Mouse (Mus musculus) frontal cortex, adult 2 months (tissue): Measurements from ENCODE around the gene Ccdc42. TPM values are rescaled to one million over a fixed set of nuclear protein-coding genes. Genes with fewer than 3 reads are reported as not detected.

Source experiments
- DNase-seq, 2 experiments: peaks; one replicate each; pipeline ENCODE4 v3.0.0; 2022; ENCODE audit warnings: low spot score in 1 of 2; ENCODE audit errors: extremely low spot score in 1 of 2
- polyA plus RNA-seq: library from polyadenylated mRNA; depleted of rRNA; stranded (reverse); fragments of >200 nt; gene quantifications from 2 replicates; pipeline ENCODE4 v1.2.3, GENCODE M21; 2012; rRNA removed

Ccdc42 gene
- polyA plus RNA-seq = 0.95 and 0.98 TPM in 2 replicates

DNA sequence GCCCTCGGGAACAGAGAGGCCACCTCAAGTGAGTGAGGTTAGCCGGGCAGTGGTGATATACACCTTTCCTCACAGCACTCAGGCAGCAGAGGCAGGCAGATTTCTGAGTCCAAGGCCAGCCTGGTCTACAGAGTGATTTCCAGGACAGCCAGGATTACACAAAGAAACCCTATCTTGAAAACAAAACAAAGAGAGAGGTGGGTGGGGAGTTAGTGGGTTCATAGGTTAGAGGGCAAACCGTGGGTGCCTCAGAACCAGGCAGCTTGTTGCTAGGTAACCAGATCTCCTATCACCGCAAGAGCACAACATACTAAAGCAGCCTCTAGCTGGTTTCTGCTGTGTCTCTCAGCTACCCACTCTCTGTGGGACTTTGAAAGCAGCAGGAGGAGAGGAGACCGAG lies at the start of gene Ccdc42:
TSS of gene Ccdc42 (plus strand) at position 301 of the 400 bp plus-strand sequence.
- DNase-seq = no peak

DNA sequence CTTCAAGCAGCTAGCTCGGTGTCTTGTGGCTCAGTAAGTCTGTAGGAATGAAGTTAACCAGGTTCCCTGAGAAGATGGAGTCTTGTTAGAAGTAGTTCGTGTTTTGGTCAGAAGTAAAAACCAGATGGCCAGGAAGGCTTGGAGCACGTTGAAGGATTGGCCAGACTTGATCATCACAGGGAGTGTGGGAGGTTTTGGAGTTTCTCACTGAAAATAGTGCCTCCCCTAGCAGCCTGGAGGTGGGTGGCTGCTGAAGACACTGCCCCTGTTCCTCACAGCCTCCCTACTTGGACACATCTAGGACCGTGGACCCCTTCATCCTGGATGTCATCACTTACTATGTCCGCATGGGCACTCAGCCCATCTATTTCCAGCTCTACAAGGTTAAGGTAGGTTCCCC lies 47.2 kb upstream of the Ccdc42 start:
- DNase-seq = peak; percentile 49 to 66

- no peak for DNase-seq
Observed at GRCm38 (mm10) chr11:68544554-68544953, 42.3 kb upstream of the Ccdc42 start.

DNA sequence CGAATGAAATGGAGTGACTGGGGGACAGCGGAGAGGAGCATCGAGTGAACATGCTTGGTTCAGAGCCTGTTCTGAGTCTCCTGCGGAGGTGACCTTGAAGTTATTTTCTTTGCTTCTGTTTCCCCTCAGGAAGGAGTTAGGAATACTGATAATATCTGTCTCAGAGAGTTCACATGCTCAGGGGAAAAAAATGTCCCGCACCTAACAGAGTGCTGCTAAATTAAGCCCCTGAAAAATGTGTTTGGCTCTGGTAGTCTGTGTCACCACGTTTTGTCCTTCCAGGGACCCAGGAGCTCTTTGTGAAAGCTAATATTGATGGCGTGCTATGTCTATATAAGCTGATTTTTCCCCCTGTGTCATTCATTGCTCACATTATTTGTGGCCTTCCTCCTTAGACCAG lies 41.6 kb upstream of the Ccdc42 start:
- no peak for DNase-seq

GRCm38 (mm10) chr11:68545682-68546222 lies 41.1 kb upstream of the Ccdc42 start:
- no peak for DNase-seq

- DNase-seq = no peak
Observed at GRCm38 (mm10) chr11:68547484-68547883, 39.3 kb upstream of the Ccdc42 start.

DNA sequence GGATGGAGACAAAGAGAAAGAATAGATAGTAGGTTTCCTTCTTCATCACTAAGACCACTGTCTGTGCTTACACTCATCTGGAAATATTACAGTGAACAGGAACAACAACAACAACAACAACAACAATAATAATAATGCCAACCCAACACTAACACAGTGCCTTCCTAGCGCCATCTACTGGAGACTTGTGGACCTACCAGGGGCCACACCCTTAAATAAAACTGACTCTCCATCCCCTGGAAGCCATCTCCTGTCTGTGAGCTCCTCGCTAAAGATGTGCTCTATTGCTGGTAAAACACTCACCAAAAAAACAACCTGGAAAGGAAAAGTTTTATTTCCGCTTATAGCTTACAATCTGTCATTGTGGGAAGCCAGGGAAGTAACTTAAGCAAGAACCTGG lies 37.2 kb upstream of the Ccdc42 start:
- no peak for DNase-seq

DNA sequence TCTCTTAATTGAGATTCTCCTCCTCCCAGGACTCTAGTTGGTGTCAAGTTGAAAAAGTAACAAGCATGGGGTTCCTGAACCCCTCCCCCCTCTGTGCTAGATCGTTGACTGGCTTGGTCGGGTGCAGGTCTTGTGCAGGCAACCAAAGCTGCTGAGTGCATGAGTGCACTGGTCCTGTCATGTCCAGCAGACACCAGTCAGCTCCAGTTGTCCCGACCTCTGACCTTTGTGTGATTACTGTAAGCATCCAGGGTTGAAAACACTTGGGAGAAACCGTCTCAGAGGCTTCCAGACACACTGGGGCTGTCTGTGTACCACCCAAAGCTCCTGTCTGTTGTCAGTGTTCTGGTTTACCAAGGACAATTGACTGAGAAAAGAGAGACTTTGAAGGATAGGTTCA lies 36.5 kb upstream of the Ccdc42 start:
- no peak for DNase-seq

DNA sequence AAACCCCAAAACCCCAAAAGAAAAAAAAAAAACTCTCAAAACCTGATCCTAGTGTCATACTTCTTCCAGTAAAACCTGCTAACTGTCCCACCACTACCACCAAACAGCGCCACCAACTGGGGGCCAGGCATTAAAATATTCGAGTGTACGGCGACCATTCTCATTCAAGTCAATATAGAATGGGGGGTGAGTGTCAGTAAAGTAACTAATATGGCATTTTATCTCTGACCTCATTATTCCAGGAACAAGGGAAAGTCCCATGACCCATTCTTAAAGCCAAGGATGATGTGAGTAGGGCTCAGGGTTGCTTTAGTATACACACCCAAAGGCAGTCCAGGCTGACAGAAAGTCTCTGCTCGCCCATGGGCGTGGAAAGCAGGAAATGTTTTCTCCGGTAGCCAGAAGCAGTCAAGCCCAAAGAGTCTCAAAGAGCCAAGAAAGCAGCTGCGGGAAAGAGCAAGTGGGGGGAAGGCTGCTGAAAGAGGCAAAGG lies 32.8 kb upstream of the Ccdc42 start:
- DNase-seq = no peak

DNA sequence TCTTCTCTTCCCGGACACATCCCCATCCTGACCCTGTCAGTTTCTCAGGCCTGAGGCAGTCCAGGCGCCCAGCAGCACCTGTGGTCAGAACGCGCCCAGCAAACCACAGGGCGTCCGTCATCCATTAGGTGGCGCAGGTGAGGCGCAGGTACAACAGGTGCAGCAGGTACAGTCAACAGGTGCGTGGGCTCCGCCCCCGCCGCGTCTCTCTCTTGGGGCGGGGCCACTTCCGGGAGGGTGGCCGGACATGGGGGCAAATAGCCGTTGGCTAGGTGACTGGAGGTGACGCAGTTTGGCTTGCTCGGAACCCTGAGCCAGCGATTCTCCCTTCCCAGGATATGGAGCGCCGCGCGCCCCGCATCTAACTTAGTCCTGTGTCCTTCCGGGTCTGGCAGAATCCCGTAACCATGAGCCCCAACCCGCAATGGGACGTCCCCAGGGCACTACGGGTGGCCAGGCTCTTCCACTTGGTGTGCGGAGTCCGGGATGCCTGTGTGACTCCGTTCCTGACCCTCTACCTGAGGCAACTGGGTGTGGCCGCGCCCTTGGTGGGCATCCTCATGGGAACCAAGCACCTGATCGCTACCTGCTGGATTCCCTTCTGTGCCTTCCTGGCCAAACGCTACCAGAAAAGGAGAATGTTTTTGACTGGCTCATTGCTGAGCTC lies 30.8 kb upstream of the Ccdc42 start, which contains the start of gene Mfsd6l:
TSS of gene Mfsd6l (plus strand) at position 269 of the 667 bp plus-strand sequence.
- DNase-seq = no peak

DNA sequence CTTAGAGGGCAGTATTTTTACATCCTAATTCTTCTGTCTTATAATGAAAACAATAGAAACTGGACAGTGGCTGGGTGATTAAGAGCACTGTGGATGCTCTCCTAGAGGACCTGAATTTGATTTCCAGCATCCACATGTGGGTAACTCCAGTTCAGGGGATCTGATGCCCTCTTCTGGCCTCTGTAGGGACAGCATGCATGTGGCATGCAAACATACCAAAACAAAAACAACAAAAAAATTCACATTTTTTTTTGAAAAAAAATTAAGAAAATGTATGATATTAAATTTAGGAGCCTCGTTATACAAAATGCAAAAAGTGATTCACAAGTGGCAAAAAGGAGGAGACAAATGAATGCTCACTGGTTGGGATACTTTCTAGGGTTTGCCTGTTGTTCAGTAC lies 27.3 kb upstream of the Ccdc42 start:
- no peak for DNase-seq

DNA sequence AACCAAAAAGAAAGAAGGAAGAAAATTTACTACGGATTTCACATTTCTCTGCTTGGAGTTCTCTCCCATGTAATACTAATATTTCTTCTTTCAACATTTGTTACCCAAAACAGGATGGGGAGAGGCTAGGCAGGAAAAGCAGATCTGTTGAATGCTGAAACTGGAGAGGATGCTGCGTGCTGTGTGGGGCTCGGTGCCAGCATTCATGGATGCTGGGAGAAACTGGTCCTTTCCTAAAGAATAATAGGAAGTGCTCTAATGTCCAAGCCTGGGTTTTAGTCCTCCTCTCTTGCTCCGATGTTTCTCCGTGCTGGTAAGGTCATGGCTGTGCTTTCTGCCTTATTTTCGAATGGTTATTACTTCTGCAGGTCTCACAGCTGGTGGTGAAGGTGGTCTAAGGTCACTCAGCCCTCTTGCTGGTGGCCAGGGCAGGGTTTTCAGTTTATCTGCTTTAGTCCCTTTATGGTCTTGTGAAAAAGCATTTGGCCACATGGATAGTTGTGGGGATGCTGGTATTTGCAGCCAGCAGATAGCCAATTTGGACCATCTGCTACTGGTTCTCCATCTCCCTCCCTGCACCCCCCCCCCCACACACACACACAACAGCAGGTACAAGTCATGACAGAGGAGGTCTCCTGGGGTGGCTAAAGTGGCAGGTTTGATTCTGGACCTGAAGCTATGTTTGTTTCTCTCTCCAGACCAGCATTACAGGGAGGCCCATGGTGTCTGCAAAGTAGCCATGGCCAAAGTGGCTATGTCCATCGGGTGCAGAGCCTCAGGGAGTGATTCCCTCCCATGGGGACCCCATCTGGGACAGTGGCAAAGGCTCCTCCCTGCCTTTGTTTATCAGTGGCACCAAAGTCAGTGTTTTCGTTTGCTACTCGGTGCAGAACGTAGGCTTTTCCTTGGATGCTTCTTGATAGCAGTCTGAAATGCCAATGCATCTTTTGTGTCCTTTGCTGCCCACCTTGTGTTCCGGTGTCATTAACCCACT lies 24.6 kb upstream of the Ccdc42 start:
- no peak for DNase-seq

- no peak for DNase-seq
Observed at GRCm38 (mm10) chr11:68564356-68565031, 22.3 kb upstream of the Ccdc42 start.

DNA sequence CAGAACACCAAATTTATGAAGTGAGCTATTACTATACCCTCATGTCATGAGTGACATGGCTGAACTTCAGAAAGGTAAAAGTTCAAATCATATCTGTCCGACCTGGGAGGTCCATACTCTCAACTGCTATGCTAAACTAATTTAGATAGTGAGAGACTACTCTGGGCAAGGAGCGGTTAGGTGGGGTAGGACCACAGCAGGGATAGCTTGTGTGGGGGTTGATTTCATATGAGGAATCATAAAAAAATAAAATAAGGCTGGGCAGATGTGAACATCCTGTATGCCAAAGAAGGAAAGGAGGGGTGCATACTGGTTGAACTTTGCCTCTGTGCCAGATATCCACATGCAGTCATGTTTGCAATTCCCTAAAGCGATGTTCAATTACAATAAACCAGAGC lies 21.8 kb upstream of the Ccdc42 start:
- no peak for DNase-seq

DNA sequence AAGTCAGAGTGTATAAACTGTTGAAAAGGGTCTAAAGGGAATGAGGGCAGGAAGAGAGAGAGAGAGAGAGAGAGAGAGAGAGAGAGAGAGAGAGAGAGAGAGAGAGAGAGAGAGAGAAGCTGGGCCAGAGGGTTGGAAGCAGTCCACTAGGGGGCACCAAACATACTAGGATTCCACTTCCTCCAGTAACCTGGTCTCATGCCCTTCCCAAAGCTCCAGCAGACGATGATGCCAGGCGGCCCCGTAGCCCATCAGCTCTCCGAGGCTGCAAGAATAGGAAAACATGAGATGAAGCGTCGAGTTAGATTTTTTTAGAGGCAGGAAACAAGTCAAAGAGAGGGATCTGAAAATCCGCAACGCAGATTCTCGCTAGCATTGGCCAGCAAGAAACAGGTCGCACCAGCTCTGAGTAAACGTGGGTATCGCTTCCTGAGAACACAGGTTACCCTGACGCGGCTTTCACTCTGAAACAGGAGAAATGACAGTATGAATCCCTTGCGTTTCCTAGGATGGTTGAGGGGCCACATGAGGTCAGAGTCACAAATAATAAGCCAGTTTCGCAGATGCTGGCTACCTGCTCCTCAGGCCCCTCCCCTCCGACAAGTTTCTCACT lies 20.3 kb upstream of the Ccdc42 start:
- DNase-seq = peak; percentile 70 to 95

GRCm38 (mm10) chr11:68570861-68571260 lies 16.0 kb upstream of the Ccdc42 start:
- no peak for DNase-seq

DNA sequence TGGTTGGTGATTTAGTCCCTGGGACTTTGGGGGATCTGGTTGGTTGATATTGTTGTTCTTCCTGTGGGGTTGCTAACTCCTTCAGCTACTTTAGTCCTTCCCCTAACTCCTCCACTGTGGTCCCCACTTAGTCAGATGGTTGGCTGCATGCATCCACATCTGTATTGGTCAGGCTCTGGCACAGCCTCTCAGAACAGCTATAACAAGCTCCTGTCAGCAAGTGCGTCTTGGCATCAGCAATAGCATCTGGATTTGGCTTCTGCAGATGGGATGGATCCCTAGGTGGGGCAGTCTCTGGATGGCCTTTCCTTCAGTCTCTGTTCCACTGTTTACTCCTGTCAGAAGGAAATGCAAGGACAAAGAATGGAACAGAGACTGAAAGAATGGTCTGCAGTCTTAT lies 9.7 kb upstream of the Ccdc42 start:
- DNase-seq = no peak

DNA sequence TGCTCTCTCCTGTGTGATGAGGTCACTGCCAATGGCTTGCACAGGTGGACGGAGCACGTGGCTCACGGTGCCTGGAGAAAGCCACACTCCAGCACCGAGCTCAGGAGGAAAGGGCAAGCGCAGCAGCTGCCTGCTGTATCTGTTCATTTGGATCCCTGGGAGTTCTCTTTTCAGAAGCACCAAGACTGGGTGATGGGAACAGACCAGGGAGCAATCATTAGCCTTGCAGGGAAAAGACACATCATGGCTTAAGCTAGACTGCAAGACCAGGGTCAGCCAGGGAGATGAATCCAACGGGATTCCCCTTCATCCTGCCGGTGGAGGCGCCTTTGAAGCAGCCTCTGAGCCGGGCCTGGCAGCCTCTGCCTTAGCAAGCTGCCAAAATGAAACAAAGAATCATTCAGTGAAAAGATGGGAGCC lies 7.3 kb upstream of the Ccdc42 start:
- peak in 1 of 2 experiments; percentile 67 for DNase-seq

DNA sequence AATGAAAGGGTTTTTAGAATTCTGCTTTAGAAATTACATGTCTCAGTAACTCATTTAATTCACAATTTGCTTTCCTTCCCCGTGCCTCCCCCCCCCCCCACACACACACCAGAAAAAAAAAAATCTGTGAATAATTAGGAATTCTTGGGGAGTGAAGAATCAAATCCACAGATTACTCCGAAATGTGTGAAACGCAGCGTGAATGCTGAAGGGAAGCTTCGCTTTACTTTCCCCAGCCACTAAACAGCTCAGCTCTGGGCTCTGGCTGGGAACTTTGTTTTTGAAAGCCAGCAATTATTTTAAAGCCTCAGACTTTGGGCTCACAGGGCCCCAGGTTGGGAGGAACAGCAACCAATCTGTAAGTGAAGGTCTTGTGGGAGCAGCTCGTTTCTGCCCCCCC lies 6.3 kb upstream of the Ccdc42 start:
- no peak for DNase-seq

DNA sequence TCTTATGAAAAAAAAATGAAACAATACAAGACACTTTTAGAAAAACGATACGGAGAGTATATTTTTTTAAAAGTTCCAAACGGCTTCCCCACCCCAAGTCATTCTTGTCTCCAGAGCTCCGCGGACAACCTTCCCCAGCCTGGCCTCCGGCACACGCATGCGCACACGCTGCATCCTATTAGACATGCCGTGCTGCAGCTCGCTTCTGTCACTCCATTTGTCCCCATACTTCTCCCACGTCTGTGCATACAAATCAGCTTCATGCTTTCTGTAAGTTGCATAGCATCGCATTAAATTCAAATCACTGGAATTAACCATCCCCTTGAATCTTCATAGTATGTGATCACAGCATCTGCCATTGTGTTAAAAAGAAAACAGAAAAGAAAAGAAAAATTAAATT lies 3.6 kb upstream of the Ccdc42 start:
- peak; percentile 41 to 78 for DNase-seq
